Mouse (Mus musculus) T-cell, adult 2 months (primary cell): ENCODE data around the gene Ccdc12.
A peak's percentile ranks its signal among the peaks of the same experiment; 100 is the strongest.

Experiments
- DNase-seq: peaks from one replicate; pipeline ENCODE4 v3.0.0; 2022; ENCODE audit warnings: low spot score

Ccdc12 gene

GRCm38 (mm10) chr9:110656249-110657221 lies at the start of gene Ccdc12:
TSS of gene Ccdc12 (plus strand) at chr9:110656503.
- peak; percentile 97 for DNase-seq

GRCm38 (mm10) chr9:110611471-110611870 lies 44.8 kb upstream of the Ccdc12 start:
- DNase-seq = no peak

DNA sequence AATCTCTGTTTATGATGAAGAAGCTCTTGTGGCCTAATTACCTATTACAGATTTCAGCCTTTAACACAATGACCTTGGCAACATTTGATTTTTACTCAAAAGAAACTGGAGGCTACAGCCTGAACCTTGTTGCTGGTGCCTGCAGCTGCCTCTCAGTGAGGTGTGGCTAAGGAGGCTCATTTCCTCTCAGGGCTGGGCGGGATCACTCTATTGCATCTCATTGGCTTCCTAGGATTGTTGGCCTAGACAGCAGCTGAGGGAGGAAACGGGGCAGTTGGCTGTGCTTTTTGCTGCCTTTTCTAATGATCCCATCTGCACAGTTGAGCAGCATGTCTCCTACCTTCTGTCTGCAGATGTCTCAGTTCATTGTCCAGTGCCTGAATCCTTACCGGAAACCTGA lies 39.2 kb upstream of the Ccdc12 start:
- DNase-seq = no peak

- no peak for DNase-seq
Observed at GRCm38 (mm10) chr9:110620180-110620579, 36.1 kb upstream of the Ccdc12 start.

- no peak for DNase-seq
Observed at GRCm38 (mm10) chr9:110620685-110621084, 35.6 kb upstream of the Ccdc12 start.

DNA sequence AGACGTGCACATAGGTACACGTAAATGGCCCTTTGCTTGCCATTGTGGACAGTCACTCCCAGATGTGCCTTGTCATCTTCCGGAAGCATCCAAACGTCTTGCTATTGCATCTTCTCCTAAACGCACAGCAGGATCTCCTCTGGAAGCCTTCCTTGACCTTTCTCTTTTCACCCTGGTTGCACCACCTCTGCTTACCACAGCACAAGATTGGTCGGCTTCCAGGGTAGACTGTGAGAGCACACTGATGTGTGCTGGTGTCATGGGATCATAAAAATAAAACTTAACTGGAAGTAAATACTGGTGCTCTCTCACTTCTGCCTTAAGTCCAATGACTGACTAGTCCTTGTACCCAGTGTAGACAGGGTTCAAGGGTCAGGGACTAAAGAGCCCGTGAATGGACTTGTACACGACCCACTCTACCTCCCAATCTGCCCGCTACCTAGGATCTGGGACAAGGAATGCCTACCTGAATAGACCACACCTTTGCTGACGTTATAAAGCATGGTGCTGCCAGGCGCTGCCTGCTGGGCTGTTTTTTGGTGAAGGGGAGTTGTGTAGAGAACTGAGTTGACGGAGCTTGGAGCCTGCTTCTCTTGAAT lies 33.6 kb upstream of the Ccdc12 start:
- DNase-seq = no peak

GRCm38 (mm10) chr9:110623416-110624195 lies 32.7 kb upstream of the Ccdc12 start:
- DNase-seq = no peak

- DNase-seq = no peak
Observed at GRCm38 (mm10) chr9:110624361-110625166, 31.7 kb upstream of the Ccdc12 start, which contains the start of gene Nradd. TSS of gene Nradd (minus strand) at chr9:110624452.

- DNase-seq = no peak
Observed at GRCm38 (mm10) chr9:110625350-110625908, 30.9 kb upstream of the Ccdc12 start.

DNA sequence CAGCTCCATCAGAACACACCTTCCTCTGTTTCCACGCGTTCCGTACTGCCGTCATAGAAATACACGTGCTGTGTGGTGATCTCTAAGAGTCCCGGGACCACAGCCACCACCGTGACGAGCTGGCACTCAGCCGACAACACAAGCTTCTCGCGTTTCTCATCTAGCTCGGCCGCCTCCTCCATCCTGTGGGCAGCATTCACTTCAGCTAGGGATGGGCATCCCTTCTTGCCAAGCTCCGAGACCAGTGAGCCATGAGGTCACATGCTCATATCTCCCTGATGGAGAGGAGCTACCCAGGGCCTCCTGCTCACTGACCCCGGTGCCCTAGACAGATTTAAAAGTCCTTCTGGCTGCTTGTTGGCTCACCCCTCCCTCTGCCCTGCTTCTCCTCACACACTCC lies 26.1 kb upstream of the Ccdc12 start:
- DNase-seq = no peak

- peak; percentile 44 for DNase-seq
Observed at GRCm38 (mm10) chr9:110631191-110631590, 25.1 kb upstream of the Ccdc12 start.

DNA sequence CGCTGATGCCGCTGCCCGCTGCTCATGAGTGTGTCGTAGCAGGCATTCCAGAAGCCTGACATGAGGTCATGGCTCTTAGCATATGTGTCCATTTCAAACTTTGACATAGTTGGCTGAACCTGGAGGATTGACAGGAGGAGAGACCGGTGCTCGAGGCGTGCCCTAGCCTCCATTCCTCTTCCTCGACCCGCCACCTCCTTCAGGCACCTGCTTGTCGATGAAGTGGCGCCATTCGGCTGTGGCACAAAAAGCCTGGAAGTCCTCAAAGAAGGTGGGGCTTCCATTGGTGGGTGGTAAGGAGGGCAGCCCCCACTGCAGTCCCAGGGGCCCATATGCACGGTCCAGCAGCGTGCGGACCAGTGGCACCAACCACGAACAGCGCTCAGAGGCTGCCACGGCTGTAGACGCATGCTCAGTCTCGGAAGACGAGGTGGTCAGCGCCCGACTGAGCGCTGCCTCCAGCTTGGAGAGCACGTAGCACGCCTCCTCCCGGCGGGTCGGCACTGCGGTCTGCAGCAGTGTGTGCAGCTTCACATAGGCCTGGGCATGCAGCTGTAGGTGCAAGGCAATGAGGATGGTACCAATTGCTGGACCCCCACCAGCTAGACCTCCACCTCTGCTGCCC lies 24.5 kb upstream of the Ccdc12 start:
- DNase-seq = no peak

DNA sequence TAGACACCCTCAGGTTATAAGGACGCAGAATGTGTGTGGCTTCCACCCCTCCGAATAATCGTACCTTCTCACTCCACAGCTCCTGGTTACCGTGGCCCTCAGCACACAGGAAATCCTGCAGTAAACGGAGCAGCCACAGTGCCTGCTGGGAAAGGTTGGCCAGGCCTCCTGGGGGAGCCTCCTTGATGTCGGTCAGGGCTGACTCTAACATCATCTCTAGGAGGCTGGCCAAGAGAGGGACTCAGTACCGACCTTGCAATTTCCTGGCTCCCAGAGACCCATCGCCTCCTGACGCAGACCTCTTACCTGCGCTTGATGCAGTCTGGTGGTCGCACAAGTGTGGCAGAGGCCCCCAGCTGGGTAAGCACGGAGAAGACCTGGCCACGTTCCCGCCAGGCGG lies 23.6 kb upstream of the Ccdc12 start:
- DNase-seq = no peak

GRCm38 (mm10) chr9:110633882-110634281 lies 22.4 kb upstream of the Ccdc12 start:
- DNase-seq = no peak

GRCm38 (mm10) chr9:110635225-110635624 lies 21.1 kb upstream of the Ccdc12 start:
- peak; percentile 84 for DNase-seq

DNA sequence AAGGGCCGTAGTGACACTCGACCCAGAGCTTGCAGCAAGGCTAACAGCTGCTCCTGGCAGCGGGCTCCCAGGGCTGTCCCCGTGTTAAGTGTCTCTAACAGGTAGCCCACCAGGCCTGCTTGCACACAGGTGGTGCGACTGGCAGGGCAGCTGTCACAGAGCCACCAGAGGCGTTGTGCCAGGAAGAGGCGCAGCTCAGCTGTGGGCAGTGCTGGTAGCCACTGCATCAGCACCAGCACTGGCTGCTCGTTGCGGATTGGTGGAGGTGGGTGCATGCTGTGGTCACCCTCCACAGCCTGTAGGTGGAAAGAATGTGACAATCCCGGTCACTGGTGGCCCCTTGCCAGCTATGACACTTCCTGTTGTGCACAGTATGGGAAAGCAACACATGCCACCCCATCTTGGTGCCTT lies 17.7 kb upstream of the Ccdc12 start:
- no peak for DNase-seq

DNA sequence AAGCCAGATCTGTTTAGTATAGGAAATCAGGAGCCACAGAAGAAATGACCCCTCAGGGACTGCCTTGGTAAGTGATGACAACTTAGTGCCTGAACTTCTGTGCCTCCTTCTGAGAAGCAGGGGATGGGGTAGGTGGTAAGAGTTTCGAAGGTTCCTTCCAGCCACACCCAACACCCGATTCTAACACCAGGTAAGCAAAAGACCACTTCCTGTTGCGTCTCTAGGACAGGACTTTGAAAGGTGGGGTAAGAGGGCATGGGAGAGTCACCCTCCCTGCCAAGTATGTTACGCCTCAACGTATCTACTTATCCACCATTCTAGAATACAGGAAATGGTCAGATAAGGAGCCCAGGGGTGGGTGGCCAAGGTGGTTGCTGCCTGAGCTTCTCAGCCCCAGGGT lies 15.3 kb upstream of the Ccdc12 start:
- no peak for DNase-seq

DNA sequence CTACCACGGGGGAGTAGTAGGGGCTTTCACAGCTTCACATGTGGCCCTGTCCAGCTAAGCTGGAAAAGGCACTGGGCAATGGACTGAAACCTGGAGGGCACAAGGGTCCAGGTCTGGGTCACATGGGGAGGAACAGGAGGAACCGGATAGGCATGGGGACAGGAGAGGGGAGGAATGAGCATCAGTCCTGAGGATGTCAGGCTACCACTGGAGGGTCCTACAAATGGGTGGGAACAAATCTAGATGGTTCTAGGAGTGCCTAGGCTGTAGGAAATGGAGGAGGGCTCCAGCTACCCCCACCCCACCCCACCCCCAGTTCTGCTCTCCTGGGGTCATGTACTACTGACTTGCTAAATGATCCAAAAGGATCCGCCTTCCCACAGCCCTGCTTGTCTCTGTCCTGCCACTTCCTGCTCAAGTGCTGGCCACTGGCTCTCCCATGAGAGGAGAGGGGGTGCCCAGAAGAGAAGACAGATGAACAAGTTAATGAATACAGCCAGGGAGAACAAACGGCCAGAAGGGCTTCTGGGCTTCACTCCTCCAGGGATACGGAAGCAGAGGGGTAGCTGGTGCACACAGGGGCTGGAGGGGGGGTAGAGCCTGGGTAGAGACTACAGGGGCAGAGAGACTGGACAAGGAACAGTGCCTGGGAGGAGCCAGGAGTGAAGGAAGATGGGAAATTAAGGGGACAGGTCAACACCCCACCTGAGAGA lies 13.3 kb upstream of the Ccdc12 start:
- DNase-seq = no peak

- no peak for DNase-seq
Observed at GRCm38 (mm10) chr9:110643787-110644186, 12.5 kb upstream of the Ccdc12 start.

- DNase-seq = no peak
Observed at GRCm38 (mm10) chr9:110644295-110644694, 12.0 kb upstream of the Ccdc12 start.
